Mouse (Mus musculus): Measurements from ENCODE around the gene Ankrd13d.

- TF ChIP-seq CTCF (IDR thresholded peaks at IDR 0.05; ENCODE audit: low read depth): no peak
- TF ChIP-seq EP300 (IDR thresholded peaks at IDR 0.05; ENCODE audit: low read depth): no peak
Observed at GRCm38 (mm10) chr19:4294381-4295097, 11.6 kb upstream of the Ankrd13d start.

All from heart, postnatal 0 days (tissue).